In the genomic region with DNA sequence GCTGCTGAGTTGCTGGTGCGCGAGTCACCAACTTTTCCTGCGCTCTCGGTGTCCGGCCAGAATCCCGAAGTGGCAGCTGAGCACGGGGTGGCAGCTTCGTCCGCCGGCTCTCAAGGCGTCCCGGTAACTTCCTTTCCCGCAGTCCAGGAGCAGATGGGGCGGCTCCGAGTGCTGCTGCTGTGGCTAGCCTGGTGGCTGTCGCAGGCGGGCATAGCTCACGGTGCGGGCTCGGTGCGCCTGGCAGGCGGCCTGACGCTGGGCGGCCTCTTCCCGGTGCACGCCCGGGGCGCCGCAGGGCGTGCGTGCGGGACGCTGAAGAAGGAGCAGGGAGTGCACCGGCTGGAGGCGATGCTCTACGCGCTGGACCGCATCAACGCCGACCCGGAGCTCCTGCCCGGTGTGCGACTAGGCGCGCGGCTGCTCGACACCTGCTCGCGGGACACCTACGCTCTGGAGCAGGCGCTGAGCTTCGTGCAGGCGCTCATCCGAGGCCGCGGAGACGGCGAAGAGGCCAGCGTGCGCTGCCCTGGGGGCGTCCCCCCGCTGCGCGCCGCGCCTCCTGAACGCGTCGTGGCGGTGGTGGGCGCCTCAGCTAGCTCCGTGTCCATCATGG, we compare ENCODE assay signal across 9 mouse cellular contexts. TPM values are rescaled to one million over a fixed set of nuclear protein-coding genes. Genes with fewer than 3 reads are reported as not detected.
DNase-seq lines count a peak whose midpoint lies in the region; ATAC-seq and TF ChIP-seq lines count a peak whose summit lies in the region.
"Had no signal": no experiment of that assay in that cellular context is flagged by ENCODE, and none has a peak within 500 bp of the region (broad histone marks: within the 10 kb centered on the region; RNA-seq: fewer than 3 reads in every experiment).

No protein-coding gene starts in this region.

- 0 out of 2 replicates have a peak, but pooled peaks have one; percentile 59 for ATAC-seq in hindbrain, embryonic 13.5 days (ENCODE audit: low FRiP score)
- no peak for ATAC-seq in liver, postnatal 0 days
- peak; percentile 44 for ATAC-seq in stomach, postnatal 0 days (ENCODE audit: low FRiP score, low TSS enrichment)

- peak overlapping the region; percentile 42 for H3K4me3 ChIP-seq in thymus, adult 2 months (ENCODE audit: control insufficient read depth, insufficient read depth, low read length)
- peak overlapping the region; percentile 51 for H3K4me3 ChIP-seq in hindbrain, embryonic 13.5 days
- peak overlapping the region; percentile 32 for H3K4me3 ChIP-seq in liver, postnatal 0 days (ENCODE audit: low read depth, low read length)
- H3K4me3 ChIP-seq in stomach, postnatal 0 days (ENCODE audit: low read depth, low read length) = peak overlapping the region; percentile 41

- no peak for TF ChIP-seq POLR2A in thymus, adult 2 months (IDR thresholded peaks at IDR 0.05; ENCODE audit: control insufficient read depth, extremely low read depth, insufficient read depth, low read length, poor library complexity)

- no peak for TF ChIP-seq CTCF in thymus, adult 2 months (IDR thresholded peaks at IDR 0.05; ENCODE audit: borderline replicate concordance, control insufficient read depth, extremely low read depth, insufficient read depth, low read length, poor library complexity)
- no peak for TF ChIP-seq CTCF in liver, postnatal 0 days (IDR thresholded peaks at IDR 0.05; ENCODE audit: low read depth)
- no peak for TF ChIP-seq CTCF in stomach, postnatal 0 days (IDR thresholded peaks at IDR 0.05; ENCODE audit: low read depth)

- TF ChIP-seq EP300 in liver, postnatal 0 days (IDR thresholded peaks at IDR 0.05; ENCODE audit: low read depth) = no peak
- TF ChIP-seq EP300 in stomach, postnatal 0 days (optimal IDR thresholded peaks at IDR 0.05) = no peak

- no peaks in the 10 kb centered on the region; the same call in 1 of the 2 replicates for H3K27me3 ChIP-seq in thymus, adult 2 months (ENCODE audit: control insufficient read depth, insufficient read depth, low read length)
- peaks cover 73% of the 10 kb centered on the region for H3K27me3 ChIP-seq in hindbrain, embryonic 13.5 days
- H3K27me3 ChIP-seq in liver, postnatal 0 days (ENCODE audit: insufficient read depth, low read length) = peaks cover 50% of the 10 kb centered on the region
- peaks cover 5% of the 10 kb centered on the region; the same call in 1 of the 2 replicates for H3K27me3 ChIP-seq in stomach, postnatal 0 days (ENCODE audit: control insufficient read depth, insufficient read depth, low read length)

- H3K36me3 ChIP-seq in thymus, adult 2 months (ENCODE audit: control insufficient read depth, insufficient read depth, low read length) = no peaks in the 10 kb centered on the region
- H3K36me3 ChIP-seq in hindbrain, embryonic 13.5 days = no peaks in the 10 kb centered on the region
- H3K36me3 ChIP-seq in liver, postnatal 0 days (replicated peaks; ENCODE audit: insufficient read depth, low read length) = no peaks in the 10 kb centered on the region
- H3K36me3 ChIP-seq in stomach, postnatal 0 days (ENCODE audit: control insufficient read depth, insufficient read depth, low read length) = no peaks in the 10 kb centered on the region

- H3K4me1 ChIP-seq in thymus, adult 2 months (replicated peaks; ENCODE audit: control insufficient read depth, insufficient read depth, low read length) = peaks cover 37% of the 10 kb centered on the region
- H3K4me1 ChIP-seq in hindbrain, embryonic 13.5 days (replicated peaks) = peaks cover 24% of the 10 kb centered on the region
- peaks cover 10% of the 10 kb centered on the region for H3K4me1 ChIP-seq in liver, postnatal 0 days (ENCODE audit: insufficient read depth)
- 0 out of 2 replicates have a peak, but pooled peaks cover 3% of the 10 kb centered on the region for H3K4me1 ChIP-seq in stomach, postnatal 0 days (replicated peaks; ENCODE audit: control insufficient read depth, insufficient read depth)

- H3K4me2 ChIP-seq in hindbrain, embryonic 13.5 days = peak overlapping the region; percentile 96
- peak overlapping the region; percentile 50 for H3K4me2 ChIP-seq in liver, postnatal 0 days (ENCODE audit: low read depth, low read length)
- H3K4me2 ChIP-seq in stomach, postnatal 0 days (replicated peaks; ENCODE audit: low read depth) = peak overlapping the region; percentile 65

- peaks cover 7% of the 10 kb centered on the region; the same call in 1 of the 2 replicates for H3K9me3 ChIP-seq in hindbrain, embryonic 13.5 days
- H3K9me3 ChIP-seq in liver, postnatal 0 days (ENCODE audit: low read length) = no peaks in the 10 kb centered on the region
- no peaks in the 10 kb centered on the region for H3K9me3 ChIP-seq in stomach, postnatal 0 days (ENCODE audit: control insufficient read depth, low read length)

- peak overlapping the region; percentile 68 for H3K9ac ChIP-seq in hindbrain, embryonic 13.5 days
- no peak overlapping the region for H3K9ac ChIP-seq in liver, postnatal 0 days (replicated peaks)
- no peak overlapping the region for H3K9ac ChIP-seq in stomach, postnatal 0 days (ENCODE audit: low read length)

- no peak overlapping the region for H3K27ac ChIP-seq in thymus, adult 2 months (ENCODE audit: control insufficient read depth, insufficient read depth, low read length)
- H3K27ac ChIP-seq in hindbrain, embryonic 13.5 days = no peak overlapping the region
- no peak overlapping the region for H3K27ac ChIP-seq in liver, postnatal 0 days (ENCODE audit: low read depth)
- H3K27ac ChIP-seq in stomach, postnatal 0 days (replicated peaks) = no peak overlapping the region

- DNase-seq in cerebellum, postnatal 10 days = peak; percentile 17 to 22
- DNase-seq in cerebellum, postnatal 4 days (ENCODE audit: low spot score in 2 of 2) = no peak
- peak; percentile 42 for DNase-seq in thymus, adult 2 months
- no peak for DNase-seq in thymus, adult 18-20 months
- DNase-seq in liver, postnatal 0 days = no peak
- DNase-seq in stomach, postnatal 0 days (ENCODE audit: low spot score) = peak; percentile 32
- DNase-seq in lung, postnatal 4 days = no peak

- 1% methylated on average over 72 of the region's 72 CpGs for WGBS in thymus, adult 2 months
- under 1% methylated on average over 71 of the region's 72 CpGs for WGBS in hindbrain, embryonic 13.5 days
- 1% methylated on average over 62 of the region's 72 CpGs for WGBS in liver, postnatal 0 days (ENCODE audit: insufficient replicate concordance)
- under 1% methylated on average over 51 of the region's 72 CpGs for WGBS in stomach, postnatal 0 days

RNA-seq across cellular contexts. Expression of gene Grm6, which starts 0.6 kb away (rescaled TPM):
- 2.3 and 2.9 TPM in 2 replicates for polyA plus RNA-seq in thymus, adult 2 months (2012; rRNA removed)
- not detected in 2 replicates for polyA plus RNA-seq in hindbrain, embryonic 13.5 days (2015; fragmentation: Nextera tagmentation; extraction: Ambion mirVana)
- polyA plus RNA-seq in liver, postnatal 0 days (2015; fragmentation: Nextera tagmentation; extraction: Ambion mirVana) = 0.12 TPM in 1 of 2 replicates, not detected in the other
- 0.06 TPM in 1 of 2 replicates, not detected in the other for polyA plus RNA-seq in stomach, postnatal 0 days (2015; fragmentation: Nextera tagmentation; extraction: Ambion mirVana)
- polyA plus RNA-seq: C2C12 had no signal

RNA-seq across cellular contexts. Expression of gene Zfp879, which starts 9.7 kb away (rescaled TPM):
- polyA plus RNA-seq in thymus, adult 2 months (2012; rRNA removed) = 0.34 and 0.37 TPM in 2 replicates
- 0.86 and 1.5 TPM in 2 replicates for polyA plus RNA-seq in hindbrain, embryonic 13.5 days (2015; fragmentation: Nextera tagmentation; extraction: Ambion mirVana)
- polyA plus RNA-seq in liver, postnatal 0 days (2015; fragmentation: Nextera tagmentation; extraction: Ambion mirVana) = 0.08 and 0.15 TPM in 2 replicates
- polyA plus RNA-seq in stomach, postnatal 0 days (2015; fragmentation: Nextera tagmentation; extraction: Ambion mirVana) = 0.30 and 0.31 TPM in 2 replicates

RNA-seq across cellular contexts. Expression of gene Zfp354c, which starts 23.6 kb away (rescaled TPM):
- 5.1 and 5.8 TPM in 2 replicates for polyA plus RNA-seq in thymus, adult 2 months (2012; rRNA removed)
- 53.1 and 55.6 TPM in 2 replicates for polyA plus RNA-seq in hindbrain, embryonic 13.5 days (2015; fragmentation: Nextera tagmentation; extraction: Ambion mirVana)
- polyA plus RNA-seq in liver, postnatal 0 days (2015; fragmentation: Nextera tagmentation; extraction: Ambion mirVana) = 0.21 and 0.39 TPM in 2 replicates
- 4.9 and 5.4 TPM in 2 replicates for polyA plus RNA-seq in stomach, postnatal 0 days (2015; fragmentation: Nextera tagmentation; extraction: Ambion mirVana)

RNA-seq across cellular contexts. Expression of gene Zfp454, which starts 36.4 kb away (rescaled TPM):
- not detected in 2 replicates for polyA plus RNA-seq in thymus, adult 2 months (2012; rRNA removed)
- 13.2 and 13.3 TPM in 2 replicates for polyA plus RNA-seq in hindbrain, embryonic 13.5 days (2015; fragmentation: Nextera tagmentation; extraction: Ambion mirVana)
- polyA plus RNA-seq in liver, postnatal 0 days (2015; fragmentation: Nextera tagmentation; extraction: Ambion mirVana) = 0.12 and 0.17 TPM in 2 replicates
- polyA plus RNA-seq in stomach, postnatal 0 days (2015; fragmentation: Nextera tagmentation; extraction: Ambion mirVana) = 1.6 and 1.9 TPM in 2 replicates
- polyA plus RNA-seq: C2C12 had no signal

Comparison
In these comparisons a context has a peak if more than half of its experiments do, and no peak if none do; other contexts are left out.
1. DNase-seq: peak in cerebellum, postnatal 10 days (2 of 2), thymus, adult 2 months (single experiment) and stomach, postnatal 0 days (single experiment); none in cerebellum, postnatal 4 days (0 of 2), thymus, adult 18-20 months (0 of 2), liver, postnatal 0 days (single experiment) and lung, postnatal 4 days (0 of 2).
2. Peak in every context shown above with its lines, with median percentiles within 50 percentile points of each other: H3K4me3 ChIP-seq and H3K4me2 ChIP-seq.